Mouse (Mus musculus) heart, adult 2 months (tissue): ENCODE results near the gene Phip. TPM values are rescaled to one million over a fixed set of nuclear protein-coding genes. Genes with fewer than 3 reads are reported as not detected.

ENCODE experiments used
- DNase-seq, 2 experiments: peaks; one replicate each; pipeline ENCODE4 v3.0.0; 2021
- H3K27ac ChIP-seq: fragments of 200-600 bp; 2 replicates; pipeline ENCODE4 v1.8.1; 2022
- H3K27me3 ChIP-seq: fragments of 200-500 bp; 2 replicates; pipeline ENCODE4 v1.6.1; 2012; ENCODE audit warnings: mild to moderate bottlenecking, low read length, inconsistent platforms, mixed read lengths; ENCODE audit not compliant: control insufficient read depth, insufficient read depth
- H3K36me3 ChIP-seq: fragments of 200-500 bp; 2 replicates; pipeline ENCODE4 v1.6.1; 2012; ENCODE audit warnings: low read length, inconsistent platforms; ENCODE audit not compliant: control insufficient read depth, insufficient read depth
- H3K4me1 ChIP-seq: fragments of 200-500 bp; 2 replicates; pipeline ENCODE4 v1.6.1; 2011; ENCODE audit warnings: low read length; ENCODE audit not compliant: control insufficient read depth, insufficient read depth
- H3K4me3 ChIP-seq: fragments of 200-600 bp; 2 replicates; pipeline ENCODE4 v1.8.1; 2022
- H3K79me2 ChIP-seq: fragments of 200-500 bp; replicated peaks from 2 replicates; pipeline ENCODE4 v1.6.1; 2012; ENCODE audit warnings: mild to moderate bottlenecking, inconsistent platforms, low read length, moderate library complexity, mixed read lengths; ENCODE audit not compliant: control insufficient read depth, insufficient read depth
- H3K9ac ChIP-seq: fragments of 200-500 bp; 2 replicates; pipeline ENCODE4 v1.6.1; 2012; ENCODE audit warnings: low read depth, mild to moderate bottlenecking, control low read depth, inconsistent platforms, low read length, mixed read lengths
- CTCF ChIP-seq: fragments of 200-600 bp; IDR thresholded peaks from 2 replicates; pipeline ENCODE4 v1.8.1; 2022; ENCODE audit warnings: antibody characterized with exemption, mild to moderate bottlenecking, moderate library complexity
- EP300 ChIP-seq: fragments of 200-500 bp; IDR thresholded peaks from 2 replicates; pipeline ENCODE4 v1.6.1; 2011; ENCODE audit warnings: low read depth, low read length, control low read depth; ENCODE audit not compliant: insufficient read depth
- POLR2A ChIP-seq: fragments of 200-500 bp; IDR thresholded peaks from 2 replicates; pipeline ENCODE4 v1.6.1; 2011; ENCODE audit warnings: mild to moderate bottlenecking, low read depth, low read length, control low read depth; ENCODE audit not compliant: insufficient read depth
- WGBS: fragments of 180-500 bp; shearing (Covaris S2); methylation state at CpG from one replicate; pipeline ENCODE4 v1.1.7; 2018; 5-methylcytosine and 5-hydroxymethylcytosine counted together
- intact Hi-C: fragments of 180-260 bp; cut with DNase I; formaldehyde crosslinking; loops from one replicate; pipeline ENCODE4 v1.15.1; 2025
- polyA plus RNA-seq: library from polyadenylated mRNA; depleted of rRNA; stranded (reverse); fragments of >200 nt; gene quantifications from 2 replicates; pipeline ENCODE4 v1.2.3, GENCODE M21; 2012
- total RNA-seq, 2 experiments: library from RNA; stranded (reverse); gene quantifications; 2 replicates each; pipeline ENCODE4 v1.2.3; 2021

Gene Phip
- total and polyA plus RNA-seq, 3 experiments: 2.6 to 29.3 (median 29.0) TPM

DNA sequence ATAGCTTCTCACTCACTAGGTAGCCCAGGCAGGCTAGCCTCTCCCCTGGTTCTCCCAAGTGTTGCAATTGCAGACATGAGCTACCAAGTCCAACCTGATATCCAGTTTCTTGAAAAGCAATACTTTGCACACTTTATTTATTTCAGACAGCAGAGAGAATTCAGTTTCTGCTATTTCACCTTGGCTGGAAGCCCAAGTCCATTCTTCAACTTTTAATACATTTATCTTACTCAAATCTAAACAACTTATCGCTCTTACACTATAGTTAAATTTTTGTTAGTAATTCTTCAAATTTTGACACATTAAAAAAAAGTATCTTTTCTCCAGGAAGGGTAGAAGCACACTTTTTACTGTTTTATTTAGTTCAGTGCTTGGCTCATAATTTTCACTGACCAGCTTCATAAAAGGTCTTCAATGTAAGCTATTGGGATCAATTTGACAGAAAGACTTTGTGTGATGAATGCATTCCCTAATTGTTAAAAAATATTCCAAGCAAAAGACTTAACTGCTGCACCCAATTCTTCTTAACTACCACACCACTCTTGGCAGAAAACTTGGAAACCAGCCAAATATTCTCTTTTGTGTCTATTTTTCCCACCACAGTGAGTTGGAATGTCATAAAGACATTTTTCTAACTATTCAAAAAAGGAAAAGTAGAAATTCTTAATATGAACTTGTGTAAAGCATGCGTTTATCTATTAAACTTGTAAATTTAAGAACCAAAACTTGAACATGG, 22.6 kb upstream of the Phip start:
- Histone ChIP-seq H3K27ac (no peak overlapping the region), H3K9ac (no peak overlapping the region), H3K36me3 (no peaks in the 10 kb centered on the region), H3K4me3 (no peak overlapping the region), H3K79me2 (no peaks in the 10 kb centered on the region), H3K27me3 (no peaks in the 10 kb centered on the region), H3K4me1 (no peaks in the 10 kb centered on the region)
- TF ChIP-seq EP300: no peak
- no peak for TF ChIP-seq POLR2A
- TF ChIP-seq CTCF: no peak
- WGBS: 82% methylated on average over 2 of the region's 2 CpGs
- intact Hi-C loops: no loop called here
- no peak for DNase-seq

- Histone ChIP-seq H3K27ac (peak overlapping the region; percentile 94), H3K9ac (peak overlapping the region; percentile 54; the same call in 1 of the 2 replicates), H3K4me1 (peaks cover 2% of the 10 kb centered on the region; the same call in 1 of the 2 replicates), H3K36me3 (peaks cover 6% of the 10 kb centered on the region), H3K79me2 (no peaks in the 10 kb centered on the region), H3K27me3 (no peaks in the 10 kb centered on the region), H3K4me3 (peak overlapping the region; percentile 71)
- 35% methylated on average over 5 of the region's 5 CpGs for whole genome bisulfite sequencing
- peak; percentile 22 to 45 for DNase-seq
- TF ChIP-seq CTCF: no peak
- no peak for TF ChIP-seq EP300
- TF ChIP-seq POLR2A: no peak
- intact Hi-C loops: loop anchor here (5.0 to 10.0 kb wide), 4 partner anchors 45 to 465 kb away; partner anchors contain the start of genes Hmgn3 and Lca5
Measured at GRCm38 (mm10) chr9:82976936-82977335, 1.6 kb upstream of the Phip start.

DNA sequence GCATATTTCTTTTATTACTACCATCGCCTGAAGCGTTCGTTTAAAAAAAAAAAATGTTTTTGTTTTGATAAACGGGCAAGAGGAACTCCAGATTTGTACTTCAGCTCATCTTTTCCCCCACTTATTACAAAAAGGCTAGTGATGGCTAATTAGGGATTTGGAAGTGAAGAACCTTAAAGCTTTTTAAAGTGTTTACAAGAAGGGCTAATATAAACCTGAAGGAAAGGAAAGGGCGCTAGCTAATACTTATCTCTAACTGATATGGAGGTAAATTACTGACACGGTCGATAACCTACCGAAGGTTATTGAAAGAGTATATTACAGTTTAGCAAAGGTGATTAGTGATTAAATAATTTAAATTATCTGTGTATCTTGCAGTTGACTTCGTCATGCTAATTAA, 903 bp upstream of the Phip start:
- intact Hi-C loops: loop anchor here (5.0 to 10.0 kb wide), 4 partner anchors 46 to 466 kb away; partner anchors contain the start of genes Hmgn3 and Lca5
- Histone ChIP-seq H3K27me3 (no peaks in the 10 kb centered on the region), H3K27ac (peak overlapping the region; percentile 94), H3K4me1 (peaks cover 2% of the 10 kb centered on the region; the same call in 1 of the 2 replicates), H3K36me3 (peaks cover 9% of the 10 kb centered on the region), H3K9ac (no peak overlapping the region; the same call in 1 of the 2 replicates), H3K79me2 (no peaks in the 10 kb centered on the region), H3K4me3 (peak overlapping the region; percentile 71)
- no peak for DNase-seq
- TF ChIP-seq POLR2A (no peak), EP300 (no peak), CTCF (no peak)
- 3% methylated on average over 9 of the region's 9 CpGs for WGBS

DNA sequence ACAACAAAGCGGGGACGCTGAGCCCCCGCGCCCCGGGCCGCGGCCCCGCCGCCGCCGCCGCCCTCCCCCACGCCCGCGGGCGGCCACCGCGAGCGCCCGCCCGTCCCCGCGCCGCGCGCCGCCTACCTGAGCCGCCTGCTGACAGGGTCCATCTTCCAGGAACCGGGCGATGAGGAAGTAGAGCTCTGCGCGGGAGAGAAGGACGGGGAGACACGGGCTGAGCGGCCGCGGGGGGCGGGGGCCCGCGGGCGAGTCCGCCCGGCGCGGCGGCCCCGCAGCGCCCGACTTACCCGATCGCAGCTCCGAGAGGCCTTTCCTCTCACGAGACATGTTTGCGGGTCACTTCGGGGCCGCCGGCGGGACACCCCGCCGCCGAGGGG, 364 bp downstream of the Phip start:
- H3K4me1 ChIP-seq: peaks cover 2% of the 10 kb centered on the region; the same call in 1 of the 2 replicates
- under 1% methylated on average over 59 of the region's 61 CpGs for WGBS
- TF ChIP-seq CTCF (no peak), POLR2A (no peak), EP300 (no peak)
- H3K27me3 ChIP-seq: no peaks in the 10 kb centered on the region
- peak overlapping the region; percentile 71 for H3K4me3 ChIP-seq
- no peak for DNase-seq
- peak overlapping the region; percentile 94 for H3K27ac ChIP-seq
- intact Hi-C loops: loop anchor here (5.0 to 10.0 kb wide), 4 partner anchors 47 to 467 kb away; partner anchors contain the start of genes Hmgn3 and Lca5
- peak overlapping the region; percentile 100 for H3K9ac ChIP-seq
- no peaks in the 10 kb centered on the region for H3K79me2 ChIP-seq
- H3K36me3 ChIP-seq: peaks cover 14% of the 10 kb centered on the region

- DNase-seq: peak; percentile 87 to 93
- intact Hi-C loops: loop anchor here (10.0 kb wide), 1 partner anchor 380 kb away; no protein-coding TSS in a partner anchor
- Histone ChIP-seq H3K4me3 (peak overlapping the region; percentile 78), H3K27me3 (no peaks in the 10 kb centered on the region), H3K36me3 (peaks cover 14% of the 10 kb centered on the region), H3K27ac (peak overlapping the region; percentile 94), H3K9ac (peak overlapping the region; percentile 100), H3K4me1 (peaks cover 2% of the 10 kb centered on the region; the same call in 1 of the 2 replicates), H3K79me2 (no peaks in the 10 kb centered on the region)
- TF ChIP-seq POLR2A: peak; percentile 34; the same call in 1 of the 2 replicates
- no peak for TF ChIP-seq EP300
- WGBS: under 1% methylated on average over 74 of the region's 75 CpGs
Measured at GRCm38 (mm10) chr9:82974187-82974861, 992 bp downstream of the Phip start.
